Mouse (Mus musculus) inflammation-experienced regulatory T-cells, adult 6 months (primary cell): ENCODE data around the gene Yrdc. TPM values are rescaled to one million over a fixed set of nuclear protein-coding genes. Genes with fewer than 3 reads are reported as not detected.

Experiments
- ATAC-seq: one replicate; pipeline ENCODE4 v1.8.0; 2017
- polyA plus RNA-seq, 3 experiments: library from polyadenylated mRNA; unstranded; fragments of 100-300 nt; shearing (Covaris generic); gene quantifications; one replicate each; pipeline ENCODE4 v1.2.1; 2017

Gene Yrdc
- polyA plus RNA-seq = 1 to 10 TPM; 2.8 to 5.3 (median 5.0) TPM

GRCm38 (mm10) chr4:124850261-124850913 lies at the start of gene Yrdc:
Yrdc (plus strand) TSS chr4:124850679.
- ATAC-seq = peak; percentile 83

DNA sequence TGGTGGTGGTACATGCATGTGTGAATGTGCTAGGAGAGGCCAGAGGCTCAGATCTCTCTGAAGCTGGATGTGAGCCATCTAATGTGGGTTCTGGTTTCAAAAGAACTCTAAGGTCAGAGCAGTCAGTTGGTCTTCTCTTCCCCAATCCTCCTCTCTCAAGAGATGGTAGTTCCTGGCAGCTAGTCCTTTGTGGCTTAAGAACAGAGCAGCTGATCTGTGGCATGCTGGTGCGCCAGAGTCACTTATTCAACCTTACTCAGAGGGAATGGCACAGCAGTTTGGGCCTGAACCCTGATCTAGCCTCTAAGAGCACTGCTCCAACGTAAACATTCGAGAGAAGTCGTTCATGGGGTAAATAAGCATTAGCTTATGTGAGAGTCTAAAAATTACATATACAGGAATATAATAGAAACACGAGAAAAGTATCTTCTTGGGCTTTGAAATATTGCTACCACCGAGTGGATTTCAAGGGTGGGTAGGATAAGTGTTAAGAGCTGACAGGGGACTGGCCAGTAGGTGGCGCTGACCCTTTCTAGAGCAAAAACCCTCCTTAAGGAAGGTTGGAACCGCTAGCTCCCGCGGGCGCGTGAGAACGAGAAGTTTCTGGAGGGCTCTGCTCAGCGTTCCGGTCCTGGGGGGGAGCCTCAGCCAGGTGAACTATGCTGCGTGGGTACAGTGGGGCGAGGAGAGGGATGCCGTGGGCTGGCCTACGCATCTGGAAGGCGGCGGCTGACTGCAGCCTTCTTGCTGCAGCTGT lies 48.7 kb upstream of the Yrdc start, which contains the start of gene Mtf1:
Gene Mtf1, plus strand, starts transcription at position 553 of the 757 bp plus-strand sequence.
- ATAC-seq = peak; percentile 69

GRCm38 (mm10) chr4:124802309-124803260 lies 47.9 kb upstream of the Yrdc start:
- peak; percentile 99 for ATAC-seq

- no peak for ATAC-seq
These were observed 47.1 kb upstream of the Yrdc start for GRCm38 (mm10) chr4:124803406-124803805.

- ATAC-seq = no peak
These were observed 42.0 kb upstream of the Yrdc start for GRCm38 (mm10) chr4:124808511-124808910.

- no peak for ATAC-seq
These were observed 41.2 kb upstream of the Yrdc start for GRCm38 (mm10) chr4:124809136-124809883.

DNA sequence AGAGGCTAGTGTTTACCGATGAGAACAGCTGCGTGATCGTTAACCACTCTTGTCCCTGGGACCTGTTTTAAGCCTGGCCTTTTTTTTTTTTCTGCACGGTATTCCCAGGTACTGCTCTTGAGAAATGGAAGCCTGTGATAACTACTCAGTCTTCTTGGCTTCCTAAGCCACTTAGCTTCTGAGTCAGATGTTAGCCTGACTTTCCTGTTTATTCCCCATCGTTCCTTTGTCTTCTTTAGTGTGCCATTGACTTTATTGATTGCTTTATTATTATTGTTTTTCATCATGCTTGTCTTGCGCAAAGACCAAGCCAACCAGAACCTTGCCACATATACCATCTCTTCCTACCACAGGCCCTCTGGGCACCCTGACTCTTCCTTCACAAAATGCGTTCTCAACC lies 40.4 kb upstream of the Yrdc start:
- no peak for ATAC-seq

- ATAC-seq = no peak
These were observed 39.0 kb upstream of the Yrdc start for GRCm38 (mm10) chr4:124811347-124811975.

DNA sequence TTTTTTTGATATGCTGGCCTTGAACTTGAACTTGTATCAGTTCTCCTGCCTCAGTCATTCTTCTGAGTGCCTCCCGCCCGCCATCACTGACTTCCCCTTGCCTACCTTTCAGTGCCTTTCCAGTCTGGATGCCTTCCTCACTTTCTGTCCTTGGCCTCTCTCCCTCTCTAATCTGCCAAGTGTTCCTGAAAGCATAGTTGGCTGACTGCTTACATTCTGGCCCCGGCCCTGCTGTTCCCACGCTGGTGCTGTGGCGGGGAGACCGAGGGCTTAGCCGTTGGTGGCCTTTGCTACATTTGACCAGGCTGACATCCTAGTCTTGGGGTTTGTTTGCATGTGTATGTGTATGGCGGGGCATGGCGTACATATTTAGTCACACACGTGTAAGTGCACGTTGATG lies 34.6 kb upstream of the Yrdc start:
- no peak for ATAC-seq

- ATAC-seq = no peak
These were observed 32.7 kb upstream of the Yrdc start for GRCm38 (mm10) chr4:124817803-124818202.

DNA sequence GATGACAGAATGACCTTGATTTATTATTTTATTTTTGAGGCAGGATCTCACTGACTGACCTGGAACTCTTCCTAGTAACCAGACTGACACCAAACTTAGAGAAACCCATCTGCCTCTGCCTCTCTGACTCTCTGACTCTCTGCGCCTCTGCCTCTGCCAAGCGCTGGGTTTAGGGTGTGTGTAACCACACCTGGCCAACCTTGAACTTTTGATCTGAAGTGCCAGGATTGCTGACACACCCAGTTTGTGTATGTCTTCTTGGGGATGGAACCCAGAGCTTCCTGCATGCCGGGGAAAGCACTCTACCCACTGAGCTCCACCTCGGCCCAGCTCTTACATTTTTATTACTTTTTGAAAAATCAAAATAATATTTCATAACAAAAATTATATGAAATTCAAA lies 31.6 kb upstream of the Yrdc start:
- ATAC-seq = no peak

GRCm38 (mm10) chr4:124824967-124825366 lies 25.5 kb upstream of the Yrdc start:
- ATAC-seq = no peak

- ATAC-seq = no peak
These were observed 25.0 kb upstream of the Yrdc start for GRCm38 (mm10) chr4:124825371-124825965.

- no peak for ATAC-seq
These were observed 20.8 kb upstream of the Yrdc start for GRCm38 (mm10) chr4:124829671-124830070.

- ATAC-seq = no peak
These were observed 17.7 kb upstream of the Yrdc start for GRCm38 (mm10) chr4:124832796-124833195.

- ATAC-seq = no peak
These were observed 12.3 kb upstream of the Yrdc start for GRCm38 (mm10) chr4:124838035-124838700.

- no peak for ATAC-seq
These were observed 9.5 kb upstream of the Yrdc start for GRCm38 (mm10) chr4:124840998-124841397.

GRCm38 (mm10) chr4:124843493-124843892 lies 7.0 kb upstream of the Yrdc start:
- peak; percentile 66 for ATAC-seq

GRCm38 (mm10) chr4:124847573-124847972 lies 2.9 kb upstream of the Yrdc start:
- peak; percentile 41 for ATAC-seq

- ATAC-seq = no peak
These were observed 733 bp upstream of the Yrdc start for GRCm38 (mm10) chr4:124849631-124850260.
